Mouse (Mus musculus): ENCODE measurements at regions not wholly inside any gene's neighbourhood (a gene's known extent, or its start where the extent isn't known, plus 50 kb on each side); places are given as distances from the start of the nearest gene placed in this dataset.

GRCm38 (mm10) chr6:118330496-118330895 lies 88.8 kb downstream of the Bms1 start:
- POLR2A ChIA-PET: no interaction called here
- H3K27me3 ChIP-seq: no peaks in the 10 kb centered on the region
- ATAC-seq (no peak), DNase-seq (ENCODE audit: low read depth, low spot score) (no peak)
- in situ Hi-C loops (cut with MboI; ENCODE audit: low pct_unique_long_range_greater_than_20kb): no loop called here
- CTCF ChIA-PET: no interaction called here
- TF ChIP-seq CTCF (IDR thresholded peaks at IDR 0.05): no peak

GRCm38 (mm10) chr6:118327458-118327857 lies 91.8 kb downstream of the Bms1 start:
- ATAC-seq (no peak), DNase-seq (ENCODE audit: low read depth, low spot score) (no peak)
- in situ Hi-C loops (cut with MboI; ENCODE audit: low pct_unique_long_range_greater_than_20kb): no loop called here
- ChIA-PET POLR2A (no interaction called here), CTCF (no interaction called here)
- H3K27me3 ChIP-seq: peaks cover 16% of the 10 kb centered on the region
- peak; percentile 57 for TF ChIP-seq CTCF (IDR thresholded peaks at IDR 0.05)

DNA sequence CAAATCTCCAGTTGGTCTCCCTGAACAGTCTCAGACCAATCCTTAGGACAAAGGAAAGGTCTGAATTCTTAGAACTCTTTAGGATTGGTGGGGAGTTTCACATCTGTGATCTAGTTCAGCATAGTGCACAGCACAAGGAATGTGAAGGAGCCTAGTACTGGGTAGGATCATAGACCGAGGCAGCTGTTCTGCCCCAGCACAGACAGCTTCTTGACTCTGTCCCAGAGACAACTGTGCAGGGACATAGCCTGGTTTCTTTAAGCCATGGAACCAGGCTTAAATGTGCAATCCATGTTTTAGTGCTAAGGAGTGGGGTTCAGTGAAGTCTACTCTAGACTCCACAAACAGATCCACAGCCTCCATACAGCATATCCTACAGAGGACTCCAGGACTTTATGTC lies 93.6 kb downstream of the Bms1 start:
- ATAC-seq: no peak
- in situ Hi-C loops (cut with MboI; ENCODE audit: low pct_unique_long_range_greater_than_20kb): no loop called here
- POLR2A ChIA-PET: no interaction called here
- no peak for DNase-seq (ENCODE audit: low read depth, low spot score)
- CTCF ChIA-PET: no interaction called here
- TF ChIP-seq CTCF (IDR thresholded peaks at IDR 0.05): no peak
- H3K27me3 ChIP-seq: peaks cover 19% of the 10 kb centered on the region

DNA sequence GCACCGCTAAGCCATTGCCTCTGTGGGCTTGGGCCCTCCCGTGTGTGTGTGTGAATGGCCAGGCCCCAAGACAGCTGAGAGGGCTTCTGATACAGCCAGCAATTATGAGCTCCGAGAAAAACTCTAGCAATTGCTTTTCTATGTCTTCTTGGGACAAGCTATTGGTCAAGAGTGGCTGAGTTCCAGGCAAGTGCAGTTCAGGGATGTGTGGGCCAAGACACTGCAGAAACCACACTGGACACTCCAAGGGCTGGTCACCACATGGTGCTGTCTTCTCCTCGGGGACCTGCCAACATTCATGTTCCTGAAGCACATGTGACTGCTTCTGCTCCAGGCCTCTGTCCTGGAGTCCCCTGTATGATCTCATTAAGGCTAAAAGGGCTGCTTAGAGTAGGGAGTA lies 94.7 kb downstream of the Bms1 start:
- DNase-seq (ENCODE audit: low read depth, low spot score): no peak
- POLR2A ChIA-PET: no interaction called here
- no peak for TF ChIP-seq CTCF (IDR thresholded peaks at IDR 0.05)
- peaks cover 28% of the 10 kb centered on the region for H3K27me3 ChIP-seq
- no peak for ATAC-seq
- CTCF ChIA-PET: no interaction called here
- in situ Hi-C loops (cut with MboI; ENCODE audit: low pct_unique_long_range_greater_than_20kb): no loop called here

- in situ Hi-C loops (cut with MboI; ENCODE audit: low pct_unique_long_range_greater_than_20kb): no loop called here
- no peak for TF ChIP-seq CTCF (IDR thresholded peaks at IDR 0.05)
- peaks cover 36% of the 10 kb centered on the region for H3K27me3 ChIP-seq
- ATAC-seq (no peak), DNase-seq (ENCODE audit: low read depth, low spot score) (no peak)
- POLR2A ChIA-PET: no interaction called here
- CTCF ChIA-PET: no interaction called here
Observed at GRCm38 (mm10) chr6:118323052-118323451, 96.2 kb downstream of the Bms1 start.

DNA sequence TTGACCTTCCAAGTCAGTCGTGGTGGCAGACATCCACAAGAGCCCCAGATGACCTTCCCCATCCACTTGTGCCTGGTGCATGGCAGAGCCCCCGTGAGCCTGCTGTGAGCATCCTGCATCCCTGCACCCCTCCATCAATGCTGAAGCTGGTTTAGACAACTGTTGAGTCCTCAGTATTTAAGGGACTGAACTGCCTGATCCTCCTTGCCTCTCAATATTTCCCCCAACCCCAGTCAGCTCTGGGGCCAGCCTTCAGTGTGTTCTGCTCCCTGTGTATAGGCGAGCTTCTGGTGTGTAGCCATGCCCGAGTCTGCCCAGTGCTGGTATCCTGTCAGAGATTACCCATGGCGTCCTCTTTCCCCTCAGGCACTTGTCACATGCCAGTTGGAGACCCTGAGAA lies 96.6 kb downstream of the Bms1 start:
- CTCF ChIA-PET: no interaction called here

GRCm38 (mm10) chr6:118322061-118322460 lies 97.2 kb downstream of the Bms1 start:
- peaks cover 36% of the 10 kb centered on the region for H3K27me3 ChIP-seq
- no peak for DNase-seq (ENCODE audit: low read depth, low spot score)
- in situ Hi-C loops (cut with MboI; ENCODE audit: low pct_unique_long_range_greater_than_20kb): no loop called here
- ChIA-PET POLR2A (no interaction called here), CTCF (no interaction called here)
- no peak for ATAC-seq
- TF ChIP-seq CTCF (IDR thresholded peaks at IDR 0.05): no peak

More for the DNA sequence above, 96.6 kb downstream of the Bms1 start:
- in situ Hi-C loops (cut with MboI; ENCODE audit: low pct_unique_long_range_greater_than_20kb): no loop called here
- ATAC-seq: no peak
- peaks cover 36% of the 10 kb centered on the region for H3K27me3 ChIP-seq
- no peak for TF ChIP-seq CTCF (IDR thresholded peaks at IDR 0.05)
- POLR2A ChIA-PET: no interaction called here
- no peak for DNase-seq (ENCODE audit: low read depth, low spot score)

DNA sequence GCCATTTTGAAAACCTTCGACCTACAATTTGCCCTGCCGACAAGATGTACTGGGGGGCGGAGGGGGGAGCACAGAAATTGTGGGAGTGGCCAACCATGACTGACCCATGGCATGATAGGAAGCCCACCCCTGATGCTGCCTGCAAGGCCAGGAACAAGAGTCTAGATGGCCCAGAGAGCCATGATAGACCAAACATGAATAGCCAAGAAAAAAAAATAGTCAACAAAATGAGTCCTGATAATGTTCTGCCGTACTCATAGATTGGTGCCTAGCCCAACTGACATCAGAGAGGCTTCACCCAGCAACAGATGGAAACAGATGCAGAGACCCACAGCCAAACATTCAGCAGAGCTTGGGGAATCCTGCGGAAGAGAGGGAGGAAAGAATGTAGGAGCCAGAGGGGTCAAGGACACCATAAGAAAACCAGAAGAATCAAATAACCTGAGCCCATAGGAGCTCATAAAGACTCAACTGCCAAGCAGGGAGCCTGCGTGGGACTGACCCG lies 99.2 kb downstream of the Bms1 start:
- ChIA-PET CTCF (no interaction called here), POLR2A (no interaction called here)
- in situ Hi-C loops (cut with MboI; ENCODE audit: low pct_unique_long_range_greater_than_20kb): no loop called here
- H3K27me3 ChIP-seq: peaks cover 46% of the 10 kb centered on the region
- DNase-seq (ENCODE audit: low read depth, low spot score): no peak
- no peak for TF ChIP-seq CTCF (IDR thresholded peaks at IDR 0.05)
- ATAC-seq: no peak

- H3K27me3 ChIP-seq: peaks cover 36% of the 10 kb centered on the region
- in situ Hi-C loops (cut with MboI; ENCODE audit: low pct_unique_long_range_greater_than_20kb): no loop called here
- ATAC-seq (no peak), DNase-seq (ENCODE audit: low read depth, low spot score) (no peak)
- ChIA-PET POLR2A (no interaction called here), CTCF (no interaction called here)
- no peak for TF ChIP-seq CTCF (IDR thresholded peaks at IDR 0.05)
Observed at GRCm38 (mm10) chr6:118315881-118316280, 103.4 kb downstream of the Bms1 start.

GRCm38 (mm10) chr6:118314941-118315687 lies 104.2 kb downstream of the Bms1 start:
- TF ChIP-seq CTCF (IDR thresholded peaks at IDR 0.05): no peak
- no peak for DNase-seq (ENCODE audit: low read depth, low spot score)
- no peak for ATAC-seq
- CTCF ChIA-PET: no interaction called here
- H3K27me3 ChIP-seq: peaks cover 32% of the 10 kb centered on the region
- in situ Hi-C loops (cut with MboI; ENCODE audit: low pct_unique_long_range_greater_than_20kb): no loop called here
- POLR2A ChIA-PET: no interaction called here

DNA sequence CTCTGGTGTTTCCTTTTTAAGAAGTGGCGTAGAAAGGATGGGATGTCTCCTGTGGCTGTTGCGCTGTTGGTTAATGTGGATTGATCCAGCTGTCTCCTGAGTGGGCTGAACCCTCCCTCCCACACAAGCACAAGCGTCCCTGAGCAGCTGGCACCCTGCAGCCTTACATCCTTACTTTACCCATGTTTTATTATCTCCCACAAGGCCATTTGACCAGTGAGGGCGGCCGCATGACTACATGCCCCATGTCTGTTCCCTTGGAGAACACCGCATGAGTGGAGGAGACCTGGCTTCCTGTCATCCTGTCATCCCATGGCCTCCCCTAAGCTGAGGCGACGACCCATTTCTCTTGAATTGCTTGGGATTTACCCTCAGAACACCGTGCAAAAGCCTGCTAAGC lies 108.2 kb downstream of the Bms1 start:
- CTCF ChIA-PET: no interaction called here
- in situ Hi-C loops (cut with MboI; ENCODE audit: low pct_unique_long_range_greater_than_20kb): no loop called here
- no peak for TF ChIP-seq CTCF (IDR thresholded peaks at IDR 0.05)
- ATAC-seq (no peak), DNase-seq (ENCODE audit: low read depth, low spot score) (no peak)
- peaks cover 11% of the 10 kb centered on the region for H3K27me3 ChIP-seq
- POLR2A ChIA-PET: no interaction called here

DNA sequence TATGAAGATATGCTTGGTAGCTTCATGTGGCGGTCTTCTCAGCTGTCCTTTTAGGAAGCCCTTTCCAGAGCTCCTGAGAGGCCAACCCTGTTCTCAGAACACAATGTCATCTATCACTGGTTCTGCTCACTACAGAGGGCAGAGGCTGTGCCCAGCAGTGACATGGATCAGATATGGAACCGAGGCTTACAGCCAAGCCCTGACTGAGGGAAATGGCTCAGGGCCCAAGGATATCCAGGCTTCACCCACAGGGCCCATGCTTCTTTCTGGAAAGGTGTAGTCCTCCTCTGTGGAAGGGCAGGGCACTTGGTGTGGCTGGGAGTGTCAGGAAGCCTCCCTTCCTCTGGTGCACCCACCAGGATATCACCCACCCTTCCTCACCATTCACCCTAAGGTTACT lies 109.4 kb downstream of the Bms1 start:
- CTCF ChIA-PET: no interaction called here
- ATAC-seq (no peak), DNase-seq (ENCODE audit: low read depth, low spot score) (no peak)
- H3K27me3 ChIP-seq: peaks cover 8% of the 10 kb centered on the region
- in situ Hi-C loops (cut with MboI; ENCODE audit: low pct_unique_long_range_greater_than_20kb): no loop called here
- TF ChIP-seq CTCF (IDR thresholded peaks at IDR 0.05): no peak
- POLR2A ChIA-PET: no interaction called here
